Mouse (Mus musculus) megakaryocyte-erythroid progenitor cell, adult 5-6 weeks (primary cell): ENCODE measurements around the gene Csnk2a1. TPM values are rescaled to one million over a fixed set of nuclear protein-coding genes. Genes with fewer than 3 reads are reported as not detected.

ENCODE experiments used
- ATAC-seq: replicated peaks from 2 replicates; pipeline ENCODE4 v1.8.0; 2016; ENCODE audit warnings: mild to moderate bottlenecking, inconsistent platforms; ENCODE audit not compliant: severe bottlenecking, poor library complexity, low FRiP score, low TSS enrichment
- total RNA-seq, 2 experiments: library from RNA; stranded (forward) in 1 of 2; stranded (reverse) in 1 of 2; fragments of 200-1000, 215-1000 nt in 1 of 2; fragments of >200 nt in 1 of 2; fragmentation: Nextera tagmentation in 1 of 2; gene quantifications; 2 replicates each; pipeline ENCODE4 v1.2.3; 2014 to 2017

Gene Csnk2a1
- total RNA-seq, 2 experiments from 2014 or later, result 109 to 158 TPM

- peak; percentile 64 for ATAC-seq
Measured at GRCm38 (mm10) chr2:152227051-152227481, 427 bp downstream of the Csnk2a1 start.

GRCm38 (mm10) chr2:152230046-152230445 lies 3.4 kb downstream of the Csnk2a1 start:
- no peak for ATAC-seq

GRCm38 (mm10) chr2:152237926-152238325 lies 11.3 kb downstream of the Csnk2a1 start:
- ATAC-seq, result no peak

- no peak for ATAC-seq
Measured at GRCm38 (mm10) chr2:152240580-152240979, 13.9 kb downstream of the Csnk2a1 start.

- no peak for ATAC-seq
Measured at GRCm38 (mm10) chr2:152247213-152247612, 20.6 kb downstream of the Csnk2a1 start.

- no peak for ATAC-seq
Measured at GRCm38 (mm10) chr2:152250511-152250910, 23.9 kb downstream of the Csnk2a1 start.

- ATAC-seq, result no peak
Measured at GRCm38 (mm10) chr2:152259739-152260138, 33.1 kb downstream of the Csnk2a1 start.

- ATAC-seq, result peak; percentile 35; the same call in 1 of the 2 replicates
Measured at GRCm38 (mm10) chr2:152273639-152274038, 47.0 kb downstream of the Csnk2a1 start.

- no peak for ATAC-seq
Measured at GRCm38 (mm10) chr2:152281407-152281806, 54.8 kb downstream of the Csnk2a1 start.

GRCm38 (mm10) chr2:152287560-152287959 lies 60.9 kb downstream of the Csnk2a1 start:
- no peak for ATAC-seq

- ATAC-seq, result no peak
Measured at GRCm38 (mm10) chr2:152288046-152288445, 61.4 kb downstream of the Csnk2a1 start.

GRCm38 (mm10) chr2:152289623-152290022 lies 63.0 kb downstream of the Csnk2a1 start:
- ATAC-seq, result peak; percentile 45

GRCm38 (mm10) chr2:152292475-152292874 lies 65.8 kb downstream of the Csnk2a1 start:
- ATAC-seq, result no peak

- ATAC-seq, result peak; percentile 54
Measured at GRCm38 (mm10) chr2:152293179-152293726, 66.6 kb downstream of the Csnk2a1 start.

- ATAC-seq, result peak; percentile 78
Measured at GRCm38 (mm10) chr2:152293727-152294475, 67.3 kb downstream of the Csnk2a1 start, which contains the start of gene Tbc1d20. Gene Tbc1d20 (plus strand): TSS chr2:152293828.

GRCm38 (mm10) chr2:152294541-152294940 lies 67.9 kb downstream of the Csnk2a1 start:
- ATAC-seq, result no peak

GRCm38 (mm10) chr2:152302862-152303261 lies 76.2 kb downstream of the Csnk2a1 start:
- no peak for ATAC-seq

- no peak for ATAC-seq
Measured at GRCm38 (mm10) chr2:152303781-152304180, 77.1 kb downstream of the Csnk2a1 start.

GRCm38 (mm10) chr2:152305480-152305879 lies 78.8 kb downstream of the Csnk2a1 start:
- no peak for ATAC-seq

- ATAC-seq, result no peak
Measured at GRCm38 (mm10) chr2:152307186-152307585, 80.5 kb downstream of the Csnk2a1 start.

- no peak for ATAC-seq
Measured at GRCm38 (mm10) chr2:152312996-152313395, 86.4 kb downstream of the Csnk2a1 start.
